Mouse (Mus musculus) hematopoietic stem cell, adult 5-6 weeks (primary cell): ENCODE results near the gene Cdkal1. TPM values are rescaled to one million over a fixed set of nuclear protein-coding genes. Genes with fewer than 3 reads are reported as not detected.

ENCODE experiments used
- ATAC-seq, 2 experiments: fragments of 125-278 bp in 1 of 2; replicated peaks in 1 of 2; 2 replicates each; pipeline ENCODE4 v1.8.0; 2016 to 2017; ENCODE audit warnings: inconsistent platforms in 2 of 2, mild to moderate bottlenecking in 2 of 2, moderate number of reproducible peaks in 2 of 2, low read depth in 1 of 2, moderate TSS enrichment in 1 of 2; ENCODE audit not compliant: low FRiP score in 2 of 2, poor library complexity in 2 of 2, severe bottlenecking in 2 of 2, insufficient read depth in 1 of 2, low TSS enrichment in 1 of 2
- total RNA-seq: library from RNA; stranded (forward); fragments of 172-1452, 232-1000 nt; gene quantifications from 2 replicates; pipeline ENCODE4 v1.2.3, GENCODE M21; 2017

Gene Cdkal1
- total RNA-seq, 1 experiment from 2014 or later, result 57.8 TPM

DNA sequence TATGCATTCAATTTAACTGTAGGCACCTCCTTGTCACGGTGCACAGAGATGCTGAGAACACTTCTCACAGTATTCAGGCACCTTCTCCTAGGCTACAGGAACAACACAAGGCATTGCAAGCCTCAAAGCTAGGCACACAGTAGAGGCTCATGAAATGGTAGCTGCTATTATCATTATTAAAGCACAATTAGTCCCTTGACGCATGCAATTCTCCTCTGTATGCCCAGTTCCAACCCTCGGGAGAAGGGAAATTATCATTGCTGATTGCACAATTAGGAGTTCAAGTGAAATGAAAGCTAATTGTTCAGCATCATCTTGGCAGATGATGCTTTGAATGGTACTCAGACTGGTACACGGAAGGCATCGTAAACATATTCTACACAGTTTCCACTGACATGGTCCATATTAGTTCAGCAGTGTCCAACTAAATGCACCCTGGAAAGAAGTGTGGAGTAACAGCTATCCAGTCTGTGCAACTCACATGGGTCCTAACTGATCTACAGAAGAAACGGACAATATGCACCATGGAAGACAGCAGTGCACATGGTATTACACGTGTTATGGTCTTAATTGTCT is 506.0 kb downstream of the Cdkal1 start:
- ATAC-seq, result no peak

GRCm38 (mm10) chr13:29348331-29348730 is 507.1 kb downstream of the Cdkal1 start:
- no peak for ATAC-seq

GRCm38 (mm10) chr13:29332640-29333412 is 522.6 kb downstream of the Cdkal1 start:
- no peak for ATAC-seq

- ATAC-seq, result no peak
Observed at GRCm38 (mm10) chr13:29325946-29326345, 529.5 kb downstream of the Cdkal1 start.

- ATAC-seq, result no peak
Observed at GRCm38 (mm10) chr13:29320421-29320820, 535.1 kb downstream of the Cdkal1 start.

DNA sequence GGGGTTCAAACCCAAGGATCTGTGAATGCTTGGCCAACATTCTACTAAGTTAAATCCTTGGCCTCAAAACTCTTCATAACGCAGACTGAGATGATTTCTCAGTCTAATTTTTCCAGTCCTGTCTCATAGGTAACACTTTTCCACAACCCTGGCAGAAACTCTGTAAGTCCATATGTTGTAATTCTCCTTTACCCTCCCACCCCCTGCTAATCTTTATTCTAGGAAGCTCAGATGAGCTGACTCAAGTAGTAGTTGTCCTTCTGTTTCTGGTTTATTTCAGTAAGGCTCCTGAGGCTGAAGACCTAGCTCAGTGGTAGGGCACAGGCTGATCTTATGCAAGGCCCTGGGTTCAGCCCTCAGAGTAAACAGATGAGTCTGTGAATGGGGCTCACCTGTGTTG is 537.8 kb downstream of the Cdkal1 start:
- ATAC-seq, result no peak

DNA sequence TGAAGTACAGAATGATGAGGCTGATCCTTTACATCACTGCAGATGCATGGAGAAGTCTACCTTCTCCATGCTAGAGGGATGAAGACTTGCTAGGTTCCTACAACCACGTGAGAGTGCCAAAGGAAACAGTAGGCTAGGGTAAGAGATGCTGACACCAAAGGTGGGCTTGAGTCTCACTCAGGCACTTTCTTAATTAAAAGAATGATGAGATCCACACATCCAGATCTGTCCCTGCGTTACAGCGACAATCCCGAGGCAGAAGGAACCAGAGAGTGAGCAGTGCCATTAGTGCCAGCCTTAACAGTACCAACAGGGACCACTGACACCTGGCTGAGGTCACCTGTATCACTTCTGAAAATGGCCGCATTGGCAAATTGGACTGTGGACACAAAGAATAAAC is 539.2 kb downstream of the Cdkal1 start:
- no peak for ATAC-seq

DNA sequence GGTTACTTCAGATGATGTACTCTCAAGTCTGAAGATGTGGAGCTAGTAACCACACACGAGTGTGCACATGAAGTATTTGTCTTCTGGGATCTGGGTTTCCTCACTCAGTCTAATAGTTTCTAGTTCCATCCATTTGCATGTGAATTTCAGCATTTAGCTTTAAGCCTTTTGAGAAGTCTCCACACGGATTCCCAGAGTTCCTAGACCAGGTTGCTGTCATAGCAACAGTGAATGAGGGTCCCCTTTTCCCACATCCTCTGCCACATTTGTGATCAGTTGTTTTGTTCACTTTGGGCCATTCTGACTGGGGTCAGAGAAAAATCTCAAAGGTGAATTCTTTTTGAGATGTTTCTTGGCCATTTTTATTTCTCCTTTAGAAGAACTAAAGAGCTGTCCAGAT is 543.4 kb downstream of the Cdkal1 start:
- no peak for ATAC-seq

DNA sequence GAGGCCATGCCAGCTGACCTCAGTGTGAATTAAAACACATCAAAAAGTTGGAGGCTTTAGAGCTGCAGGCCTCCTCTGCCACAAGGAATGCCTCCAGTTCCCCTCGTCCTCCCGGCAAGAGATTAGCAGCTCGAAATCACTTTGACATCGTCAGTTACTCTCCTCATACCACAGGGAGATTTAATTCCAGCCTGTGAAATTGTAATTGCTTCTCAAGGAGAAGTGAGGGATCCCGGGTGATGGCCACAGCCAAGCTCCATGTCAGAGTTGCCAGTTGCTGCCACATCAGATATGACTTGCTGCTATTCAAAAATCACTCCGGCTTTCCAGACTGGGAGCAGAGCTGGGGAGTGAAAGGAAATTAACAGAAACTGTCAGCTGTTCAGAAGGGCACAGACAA is 548.1 kb downstream of the Cdkal1 start:
- ATAC-seq, result no peak

- ATAC-seq, result no peak; a peak in 1 of 4 replicates
Observed at GRCm38 (mm10) chr13:29292608-29293240, 562.8 kb downstream of the Cdkal1 start.

DNA sequence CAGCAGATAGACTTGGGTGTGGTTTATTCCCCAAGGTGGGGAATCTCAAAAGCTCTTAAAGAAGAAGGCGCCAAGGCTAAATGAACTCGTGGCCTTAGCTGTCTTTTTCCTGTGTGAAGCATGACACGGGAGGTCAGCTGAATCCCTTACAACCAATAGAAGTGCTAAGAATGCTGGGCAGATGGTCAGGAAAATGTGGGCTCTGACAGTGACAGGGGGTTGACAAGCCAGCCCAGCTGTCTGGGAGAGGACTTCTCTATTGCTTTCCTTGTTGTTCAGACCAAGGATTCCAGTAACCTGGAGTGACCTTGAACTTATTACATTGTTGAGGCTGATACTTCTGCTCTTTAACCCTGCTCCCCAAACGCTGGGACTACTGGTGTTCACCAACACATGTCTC is 564.9 kb downstream of the Cdkal1 start:
- ATAC-seq, result no peak

DNA sequence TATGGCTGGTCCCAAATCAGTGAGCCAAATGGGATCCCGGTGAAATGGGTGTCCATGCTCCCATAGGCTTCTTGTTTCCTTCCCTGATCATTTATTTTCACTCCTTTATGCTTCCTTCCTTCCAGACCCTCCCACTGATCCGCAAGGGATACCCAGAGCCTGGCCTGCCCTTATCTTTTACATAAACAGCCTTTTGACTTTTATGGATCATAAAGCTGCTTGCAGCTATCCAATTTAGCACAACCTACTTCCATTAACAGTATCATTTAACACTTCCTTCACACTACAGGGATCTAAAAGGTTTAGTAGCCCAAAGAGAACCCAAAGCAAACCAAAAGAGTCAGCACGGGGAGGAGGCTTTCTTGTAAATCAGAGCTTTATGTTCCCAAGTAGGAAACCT is 570.4 kb downstream of the Cdkal1 start:
- ATAC-seq, result no peak

DNA sequence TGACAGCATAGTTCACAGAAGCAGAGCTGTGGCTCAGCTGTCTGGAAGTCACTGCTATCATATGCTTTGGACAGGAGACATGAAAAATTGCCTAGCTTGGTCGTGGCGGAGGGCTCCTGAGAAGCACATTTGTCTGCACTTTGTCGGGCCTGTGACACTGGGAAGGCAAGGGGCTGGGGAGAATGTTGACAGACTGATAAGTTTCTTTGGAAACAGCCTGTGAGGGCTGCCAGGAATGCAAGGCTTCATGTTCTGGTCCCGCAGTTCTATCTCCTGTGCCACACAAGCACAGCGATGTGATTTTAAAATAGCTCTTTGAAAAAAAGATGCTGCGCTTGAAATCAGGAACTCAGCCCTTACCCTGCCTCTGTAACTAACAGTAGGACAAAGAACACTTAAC is 573.9 kb downstream of the Cdkal1 start:
- no peak for ATAC-seq

GRCm38 (mm10) chr13:29278156-29278555 is 577.3 kb downstream of the Cdkal1 start:
- ATAC-seq, result no peak

DNA sequence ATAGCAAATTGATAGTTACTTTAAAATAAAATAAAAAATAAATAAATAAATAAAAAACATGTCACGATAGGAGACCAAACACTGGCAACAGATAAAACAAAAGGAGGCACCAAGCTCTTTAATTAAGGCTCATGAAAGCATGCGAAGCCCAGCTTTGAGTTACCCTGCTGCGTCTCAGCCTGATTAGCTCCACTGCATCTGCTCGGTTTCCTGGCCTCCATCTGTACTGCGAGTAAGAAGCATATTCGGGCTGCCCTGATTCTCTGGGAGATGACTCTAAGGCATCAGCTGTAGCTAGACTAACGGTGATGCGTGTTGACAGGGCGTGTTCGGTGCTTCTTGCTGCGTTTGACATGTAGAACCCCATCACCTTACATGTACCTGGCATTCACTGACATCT is 581.2 kb downstream of the Cdkal1 start:
- ATAC-seq, result no peak

DNA sequence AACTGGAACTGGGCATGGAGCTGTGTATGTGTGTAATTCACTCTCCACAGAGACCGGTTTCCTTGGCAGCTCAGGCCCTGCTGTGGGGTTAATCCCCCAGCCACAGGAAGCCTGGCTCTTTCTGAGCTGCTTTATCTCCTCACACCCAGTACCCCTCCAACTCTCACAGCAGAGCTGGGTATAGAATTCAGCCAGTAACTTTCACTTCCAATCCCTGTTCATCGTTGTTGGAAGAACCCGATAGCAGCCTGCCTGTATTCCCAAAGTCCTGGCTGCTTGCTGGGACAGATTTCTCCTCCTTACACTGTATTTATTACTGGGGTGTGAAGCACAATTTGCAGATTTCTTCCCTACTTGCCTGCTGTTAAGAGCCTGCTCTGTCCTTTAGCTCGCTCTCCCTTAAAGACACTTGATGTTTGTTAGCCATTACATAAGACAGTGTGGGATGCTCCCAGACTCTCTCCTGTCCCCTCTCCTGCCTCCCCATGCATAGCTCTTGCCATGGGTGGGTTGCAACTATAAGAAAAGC is 581.7 kb downstream of the Cdkal1 start:
- ATAC-seq, result no peak

DNA sequence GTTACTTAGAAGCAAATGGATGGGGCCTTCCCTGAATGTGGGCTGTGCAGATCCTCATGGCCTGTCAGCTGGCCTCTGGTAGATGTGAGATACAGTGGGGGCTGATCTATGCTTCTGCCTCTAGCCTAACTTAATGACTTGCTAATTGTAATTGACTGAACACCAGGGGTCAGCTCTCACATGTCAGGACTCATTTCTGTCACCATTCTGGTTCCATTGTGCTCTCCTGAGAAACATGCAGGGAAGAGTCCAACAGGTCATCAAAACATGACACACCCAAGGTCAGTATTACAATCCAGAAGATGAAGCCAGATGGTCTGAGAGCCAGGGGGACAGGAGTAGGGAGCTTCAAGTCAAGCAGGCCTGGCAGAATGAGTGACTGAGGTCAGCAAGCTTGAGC is 584.0 kb downstream of the Cdkal1 start:
- ATAC-seq, result no peak

DNA sequence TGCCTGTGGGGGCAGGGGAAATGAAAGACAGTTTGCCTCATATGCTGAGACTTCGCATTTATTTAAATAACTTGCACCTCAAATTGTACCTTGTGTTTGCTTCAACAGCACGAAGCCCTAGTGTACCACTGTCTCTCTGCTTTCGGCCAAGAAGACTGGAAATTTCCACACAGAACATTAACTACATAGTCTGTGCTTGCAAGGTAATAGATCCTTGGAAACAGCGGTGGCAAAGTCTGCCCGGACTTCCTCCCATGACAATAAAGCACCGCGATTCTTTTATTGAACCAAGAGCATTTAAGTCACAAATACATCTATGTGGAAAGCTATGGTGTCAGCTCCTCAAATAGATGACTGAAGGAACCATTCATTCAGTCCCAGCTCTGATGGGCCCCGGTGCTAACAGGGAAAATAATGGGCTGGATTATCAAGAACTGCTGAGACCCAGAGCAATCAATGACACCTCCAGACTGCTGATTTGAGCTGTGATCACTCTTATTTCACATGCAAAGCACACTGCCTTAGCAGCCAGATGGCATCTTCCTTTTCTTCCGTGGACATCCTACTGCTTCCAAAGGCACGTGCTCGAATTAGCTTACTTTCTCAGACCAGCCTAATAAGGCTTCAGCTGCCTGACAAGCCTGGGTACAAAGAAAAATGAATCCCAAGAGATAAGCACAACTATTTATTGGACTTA is 591.3 kb downstream of the Cdkal1 start:
- no peak for ATAC-seq
